Mouse (Mus musculus) stomach, adult 2 months (tissue): Measurements from ENCODE around the gene Hnrnpl. TPM values are rescaled to one million over a fixed set of nuclear protein-coding genes. Genes with fewer than 3 reads are reported as not detected.

ENCODE experiments used
- polyA plus RNA-seq: library from polyadenylated mRNA; depleted of rRNA; stranded (reverse); fragments of >200 nt; gene quantifications from 2 replicates; pipeline ENCODE4 v1.2.3, GENCODE M21; 2012; rRNA removed

The Hnrnpl gene
- polyA plus RNA-seq, result 55.2 and 66.9 TPM in 2 replicates

GRCm38 (mm10) chr7:28808221-28808941, at the start of gene Hnrnpl:
Gene Hnrnpl (plus strand): TSS chr7:28808541.

GRCm38 (mm10) chr7:28766173-28766879, 42.0 kb upstream of the Hnrnpl start, which contains the start of gene Sirt2:
Gene Sirt2 (plus strand): TSS chr7:28766735.

GRCm38 (mm10) chr7:28767462-28767965, 40.8 kb upstream of the Hnrnpl start, which contains the start of gene Nfkbib:
Gene Nfkbib (minus strand): TSS chr7:28767512.

DNA sequence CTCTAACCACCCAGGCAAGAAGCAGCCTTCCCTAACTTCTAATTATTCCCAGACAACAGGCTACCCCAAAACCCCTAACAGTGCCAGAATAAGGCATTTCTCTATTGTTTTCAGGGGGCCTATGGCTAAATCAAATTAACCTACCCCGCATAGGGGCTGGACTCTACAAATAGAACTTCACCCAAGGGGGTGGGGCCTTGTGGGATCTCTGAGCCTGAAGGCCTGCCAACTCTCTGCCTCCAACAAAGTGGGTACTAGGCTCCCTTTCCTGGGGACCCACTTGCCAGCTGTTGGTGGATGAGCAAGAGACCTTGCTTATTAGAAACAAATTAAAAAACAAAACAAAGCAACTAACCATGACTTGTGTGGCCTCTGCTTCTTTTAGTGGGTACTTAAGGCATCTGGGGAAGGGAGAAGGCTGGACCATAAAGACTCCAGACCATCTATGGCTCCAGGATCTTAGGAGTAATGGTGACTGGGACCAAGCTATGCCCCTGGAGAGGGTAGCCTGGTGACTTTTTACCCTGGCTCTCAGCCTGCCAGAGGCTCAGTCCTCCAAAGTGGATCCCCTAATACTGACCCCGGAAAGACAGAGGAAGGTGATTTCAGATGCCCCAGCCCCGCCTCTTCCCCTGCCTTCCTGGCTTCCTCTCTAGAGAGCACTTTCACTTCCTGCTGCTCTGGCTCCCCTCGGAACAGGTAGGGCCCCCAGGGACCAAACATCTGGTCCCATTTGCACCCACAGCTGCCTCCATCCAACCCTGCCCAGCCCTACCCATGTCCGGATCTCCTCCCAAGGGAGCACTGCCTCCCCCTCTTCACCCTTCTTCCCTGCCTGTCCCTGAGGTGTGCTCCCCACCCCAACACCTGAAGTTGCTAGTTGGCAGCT, 19.8 kb upstream of the Hnrnpl start, which contains the start of gene Rinl:
Gene Rinl (plus strand): TSS at position 663 of the 889 bp plus-strand sequence.

GRCm38 (mm10) chr7:28824941-28825685, 16.8 kb downstream of the Hnrnpl start, which contains the start of gene Ech1:
Gene Ech1 (plus strand): TSS chr7:28825217.

GRCm38 (mm10) chr7:28833723-28834347, 25.5 kb downstream of the Hnrnpl start, which contains the start of gene Lgals4:
Gene Lgals4 (plus strand): TSS chr7:28833854.

DNA sequence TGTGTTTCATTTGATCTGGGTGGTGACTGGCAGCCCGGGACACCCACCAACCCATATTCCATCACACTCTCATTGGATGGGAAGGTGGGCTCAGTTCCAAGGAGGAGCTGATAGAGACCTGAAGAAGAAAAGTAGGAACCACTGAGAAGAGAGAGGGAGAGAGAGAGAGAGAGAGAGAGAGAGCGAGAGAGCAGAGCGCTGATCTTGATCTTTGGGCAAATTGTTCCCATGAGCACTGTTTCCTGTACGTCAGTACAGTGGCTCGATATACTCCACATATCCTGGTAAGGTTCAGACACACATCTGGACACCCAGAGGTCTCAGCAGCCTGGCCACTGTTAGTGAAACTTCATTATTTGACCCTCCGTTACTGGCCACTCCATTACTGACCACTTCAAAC, 55.2 kb downstream of the Hnrnpl start, which contains the start of gene Lgals7:
Gene Lgals7 (plus strand): TSS at position 314 of the 400 bp plus-strand sequence.

Other genes starting within 250 kb of the Hnrnpl start
- gene Samd4b, start 210.4 kb upstream of the Hnrnpl start, polyA plus RNA-seq, result 45.2 and 47.7 TPM in 2 replicates
- gene Pak4, start 210.4 kb upstream of the Hnrnpl start, polyA plus RNA-seq, result 50.1 and 60.8 TPM in 2 replicates
- gene Acp7, start 177.2 kb upstream of the Hnrnpl start, polyA plus RNA-seq, result 10.0 and 30.7 TPM in 2 replicates
- gene Fbxo27, start 115.7 kb upstream of the Hnrnpl start, polyA plus RNA-seq, result 3.5 and 6.7 TPM in 2 replicates
- 1.9 and 3.6 TPM in 2 replicates for gene Fbxo17, start 91.7 kb upstream of the Hnrnpl start, polyA plus RNA-seq
- 59.5 and 86.8 TPM in 2 replicates for gene Mrps12, start 66.7 kb upstream of the Hnrnpl start, polyA plus RNA-seq
- gene Sars2, start 66.5 kb upstream of the Hnrnpl start, polyA plus RNA-seq, result 16.3 and 17.0 TPM in 2 replicates
- gene Ccer2, start 52.4 kb upstream of the Hnrnpl start, polyA plus RNA-seq, result not detected in 2 replicates
- 27.3 and 27.5 TPM in 2 replicates for gene Sirt2, start 41.8 kb upstream of the Hnrnpl start, polyA plus RNA-seq
- 37.7 and 47.8 TPM in 2 replicates for gene Nfkbib, start 41.0 kb upstream of the Hnrnpl start, polyA plus RNA-seq
- gene Rinl, start 19.6 kb upstream of the Hnrnpl start, polyA plus RNA-seq, result 1.2 and 2.8 TPM in 2 replicates
- gene Ech1, start 16.7 kb downstream of the Hnrnpl start, polyA plus RNA-seq, result 174 and 196 TPM in 2 replicates
- gene Lgals4, start 25.3 kb downstream of the Hnrnpl start, polyA plus RNA-seq, result 260 and 273 TPM in 2 replicates
- 1,372 and 1,393 TPM in 2 replicates for gene Lgals7, start 55.3 kb downstream of the Hnrnpl start, polyA plus RNA-seq
- gene Capn12, start 72.9 kb downstream of the Hnrnpl start, polyA plus RNA-seq, result 1.5 and 3.3 TPM in 2 replicates
- 295 and 310 TPM in 2 replicates for gene Actn4, start 153.8 kb downstream of the Hnrnpl start, polyA plus RNA-seq
- 86.0 and 100 TPM in 2 replicates for gene Eif3k, start 173.3 kb downstream of the Hnrnpl start, polyA plus RNA-seq
- gene Map4k1, start 173.5 kb downstream of the Hnrnpl start, polyA plus RNA-seq, result 1.3 and 2.2 TPM in 2 replicates